Mouse (Mus musculus) small intestine, adult 10 weeks (tissue): ENCODE results near the gene Evi2b. TPM values are rescaled to one million over a fixed set of nuclear protein-coding genes. Genes with fewer than 3 reads are reported as not detected.

Source experiments
- polyA plus RNA-seq: library from polyadenylated mRNA; stranded (reverse); fragments of 350-450 nt; fragmentation: Illumina TruSeq; extraction: RNeasy Lipid Tissue Mini Kit (QIAGEN cat#74804); gene quantifications from one replicate; pipeline ENCODE4 v1.2.3, GENCODE M21; 2014; ENCODE audit warnings: low replicate concordance

Evi2b gene
- 32.0 TPM for polyA plus RNA-seq

GRCm38 (mm10) chr11:79523560-79524309, at the start of gene Evi2b:
Gene Evi2b (minus strand): TSS chr11:79523762.

GRCm38 (mm10) chr11:79530333-79530761, 6.8 kb upstream of the Evi2b start, which contains the start of the genes Evi2 and Evi2a:
Gene Evi2 (minus strand): TSS chr11:79530589.
Gene Evi2a (minus strand): TSS chr11:79530609.

GRCm38 (mm10) chr11:79503845-79504244, 19.7 kb downstream of the Evi2b start, which contains the start of gene Omg:
Gene Omg (minus strand): TSS chr11:79504084.

Other genes with a start within 250 kb of the Evi2b start
- not detected for gene Gm9964, start 226.9 kb downstream of the Evi2b start, polyA plus RNA-seq
- 21.7 TPM for gene Nf1, start 184.1 kb downstream of the Evi2b start, polyA plus RNA-seq
- gene Omg, start 19.7 kb downstream of the Evi2b start, polyA plus RNA-seq: 0.74 TPM
- 2.1 TPM for gene Evi2, start 6.8 kb upstream of the Evi2b start, polyA plus RNA-seq
- gene Evi2a, start 6.8 kb upstream of the Evi2b start, polyA plus RNA-seq: 18.7 TPM
- gene Rab11fip4, start 67.5 kb upstream of the Evi2b start, polyA plus RNA-seq: 2.5 TPM